Mouse (Mus musculus): ENCODE data around the gene Iglon5.

GRCm38 (mm10) chr7:43489631-43490125, at the start of gene Iglon5:
- TF ChIP-seq CTCF (IDR thresholded peaks at IDR 0.05; ENCODE audit: low read depth): no peak
- TF ChIP-seq EP300 (IDR thresholded peaks at IDR 0.05; ENCODE audit: low read depth): no peak

All from liver, embryonic 14.5 days (tissue).